9 mouse cellular contexts compared by ENCODE assay signal in the genomic region with DNA sequence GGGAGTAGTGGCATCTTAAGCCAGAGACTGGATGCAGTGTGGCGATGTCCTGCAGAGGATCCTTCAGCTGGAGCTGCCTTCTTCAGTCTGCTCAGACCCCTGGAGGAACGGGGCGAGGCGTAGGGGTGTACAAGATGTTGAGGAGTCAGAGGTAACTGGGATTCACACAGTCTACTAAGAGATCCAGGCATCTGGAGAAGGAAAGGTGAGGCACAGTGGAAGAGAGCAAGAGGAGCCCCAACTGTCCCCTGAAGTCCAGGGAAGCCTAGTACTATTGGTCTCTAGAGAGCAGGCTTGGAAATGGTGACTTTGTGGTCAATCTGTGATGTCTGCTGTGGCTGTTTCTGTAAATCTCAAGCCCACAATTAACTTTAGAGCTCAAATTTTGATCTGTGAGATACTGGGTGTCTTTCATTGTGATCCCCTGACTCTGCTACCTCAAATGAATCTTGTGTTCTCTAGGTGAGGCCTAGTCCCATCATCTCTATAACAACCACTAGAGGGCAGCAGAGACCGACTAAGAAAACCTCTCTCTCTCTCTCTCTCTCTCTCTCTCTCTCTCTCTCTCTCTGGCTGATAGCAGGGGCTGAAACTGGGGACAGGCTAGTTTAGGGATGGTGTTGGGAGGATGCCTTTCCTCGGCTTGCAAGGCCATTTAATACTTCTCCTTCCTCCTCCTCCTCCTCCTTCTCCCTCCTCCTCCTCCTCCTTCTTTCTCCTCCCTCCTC. TPM values are rescaled to one million over a fixed set of nuclear protein-coding genes. Genes with fewer than 3 reads are reported as not detected.
DNase-seq lines count a peak whose midpoint lies in the region; ATAC-seq lines count a peak whose summit lies in the region.
"Had no signal": no experiment of that assay in that cellular context is flagged by ENCODE, and none has a peak within 500 bp of the region (broad histone marks: within the 10 kb centered on the region; RNA-seq: fewer than 3 reads in every experiment).

No protein-coding gene starts in this region.

- peak; percentile 52 to 73 for DNase-seq in left cerebral cortex, postnatal 14 days (ENCODE audit: low spot score in 2 of 2)
- DNase-seq in left cerebral cortex, adult 11 months (ENCODE audit: low spot score): no peak
- DNase-seq in NIH3T3 (ENCODE audit: low read depth): peak; percentile 82
- DNase-seq in embryonic facial prominence, embryonic 11.5 days (ENCODE audit: low spot score): peak; percentile 76
- peak; percentile 87 for DNase-seq in hindbrain, embryonic 14.5 days (ENCODE audit: low spot score)
- peak; percentile 42 for DNase-seq in right cerebral cortex, postnatal 4 days
- DNase-seq in urinary bladder, adult 18-20 months (ENCODE audit: low spot score in 2 of 2): no peak

- ATAC-seq in embryonic facial prominence, embryonic 11.5 days (replicated peaks; ENCODE audit: insufficient number of reproducible peaks, low FRiP score, low TSS enrichment, low read depth): peak; percentile 67; the same call in 1 of the 2 replicates
- peak; percentile 78 for ATAC-seq in hindbrain, embryonic 14.5 days (ENCODE audit: low FRiP score)
- 0 out of 2 replicates have a peak, but pooled peaks have one; percentile 38 for ATAC-seq in lung, embryonic 16.5 days (ENCODE audit: low read depth)

- H3K36me3 ChIP-seq in embryonic facial prominence, embryonic 11.5 days (replicated peaks; ENCODE audit: control insufficient read depth, insufficient read depth, low read depth, low read length): no peaks in the 10 kb centered on the region
- no peaks in the 10 kb centered on the region for H3K36me3 ChIP-seq in hindbrain, embryonic 14.5 days (replicated peaks; ENCODE audit: control insufficient read depth, insufficient read depth)
- H3K36me3 ChIP-seq in lung, embryonic 16.5 days (ENCODE audit: control insufficient read depth, insufficient read depth, low read length): no peaks in the 10 kb centered on the region

- H3K4me2 ChIP-seq in embryonic facial prominence, embryonic 11.5 days (ENCODE audit: low read depth, low read length): no peak overlapping the region
- H3K4me2 ChIP-seq in hindbrain, embryonic 14.5 days (replicated peaks): no peak overlapping the region
- no peak overlapping the region for H3K4me2 ChIP-seq in lung, embryonic 16.5 days (ENCODE audit: low read depth, low read length)

- 62% methylated on average over 6 of the region's 6 CpGs for WGBS in embryonic facial prominence, embryonic 11.5 days
- WGBS in hindbrain, embryonic 14.5 days: 56% methylated on average over 6 of the region's 6 CpGs
- 52% methylated on average over 6 of the region's 6 CpGs for WGBS in lung, embryonic 16.5 days

- no peaks in the 10 kb centered on the region for H3K27me3 ChIP-seq in embryonic facial prominence, embryonic 11.5 days (ENCODE audit: control insufficient read depth, insufficient read depth, low read length)
- H3K27me3 ChIP-seq in hindbrain, embryonic 14.5 days (ENCODE audit: control insufficient read depth, insufficient read depth, low read length): no peaks in the 10 kb centered on the region
- H3K27me3 ChIP-seq in lung, embryonic 16.5 days (ENCODE audit: control insufficient read depth, insufficient read depth, low read depth, low read length): no peaks in the 10 kb centered on the region

- H3K4me3 ChIP-seq in embryonic facial prominence, embryonic 11.5 days (ENCODE audit: low read depth, low read length): no peak overlapping the region
- H3K4me3 ChIP-seq in hindbrain, embryonic 14.5 days (replicated peaks; ENCODE audit: low read length): no peak overlapping the region
- H3K4me3 ChIP-seq in lung, embryonic 16.5 days (ENCODE audit: low read length): no peak overlapping the region
- H3K4me3 ChIP-seq: megakaryocyte, embryonic 14.5 days had no signal

- H3K27ac ChIP-seq in embryonic facial prominence, embryonic 11.5 days (replicated peaks; ENCODE audit: low read depth, low read length): no peak overlapping the region
- H3K27ac ChIP-seq in hindbrain, embryonic 14.5 days: no peak overlapping the region
- no peak overlapping the region for H3K27ac ChIP-seq in lung, embryonic 16.5 days (ENCODE audit: low read length)

- no peak overlapping the region for H3K9ac ChIP-seq in embryonic facial prominence, embryonic 11.5 days (replicated peaks; ENCODE audit: low read length)
- H3K9ac ChIP-seq in hindbrain, embryonic 14.5 days: no peak overlapping the region
- no peak overlapping the region for H3K9ac ChIP-seq in lung, embryonic 16.5 days (ENCODE audit: low read length)

- no peaks in the 10 kb centered on the region for H3K4me1 ChIP-seq in embryonic facial prominence, embryonic 11.5 days (ENCODE audit: control insufficient read depth, insufficient read depth, low read length)
- H3K4me1 ChIP-seq in hindbrain, embryonic 14.5 days (replicated peaks; ENCODE audit: control insufficient read depth, insufficient read depth, low read length): no peaks in the 10 kb centered on the region
- H3K4me1 ChIP-seq in lung, embryonic 16.5 days (replicated peaks; ENCODE audit: control insufficient read depth, insufficient read depth, low read length): no peaks in the 10 kb centered on the region

- intact Hi-C loops in left cerebral cortex, postnatal 14 days (cut with DNase I): loop anchor here (5.0 kb wide), 1 partner anchor 1854 kb away; no protein-coding TSS in a partner anchor

- no peaks in the 10 kb centered on the region; the same call in 1 of the 2 replicates for H3K9me3 ChIP-seq in embryonic facial prominence, embryonic 11.5 days (replicated peaks; ENCODE audit: control insufficient read depth, low read length)
- no peaks in the 10 kb centered on the region for H3K9me3 ChIP-seq in hindbrain, embryonic 14.5 days (ENCODE audit: control insufficient read depth, low read length)
- no peaks in the 10 kb centered on the region for H3K9me3 ChIP-seq in lung, embryonic 16.5 days (ENCODE audit: control insufficient read depth, low read length)
- H3K9me3 ChIP-seq: megakaryocyte, embryonic 14.5 days had no signal

RNA-seq across cellular contexts. Expression of a gene that starts 50.8 kb away (rescaled TPM):
- 1 to 10 TPM; 2.5 to 3.9 TPM for total RNA-seq in left cerebral cortex, postnatal 14 days (2021)
- 0.86 and 1.3 TPM in 2 replicates for polyA plus RNA-seq in embryonic facial prominence, embryonic 11.5 days (2014; fragmentation: Nextera tagmentation; extraction: Ambion mirVana)
- 0.08 TPM in 1 of 2 replicates, not detected in the other for polyA plus RNA-seq in hindbrain, embryonic 14.5 days (2014; fragmentation: Nextera tagmentation; extraction: Ambion mirVana)
- polyA plus RNA-seq in lung, embryonic 16.5 days (2015; fragmentation: Nextera tagmentation; extraction: Ambion mirVana): 0.05 TPM in 1 of 2 replicates, not detected in the other

Comparison
In these comparisons a context has a peak if more than half of its experiments do, and no peak if none do; other contexts are left out.
1. DNase-seq: peak in left cerebral cortex, postnatal 14 days (2 of 2), NIH3T3 (single experiment), embryonic facial prominence, embryonic 11.5 days (single experiment), hindbrain, embryonic 14.5 days (single experiment) and right cerebral cortex, postnatal 4 days (single experiment); none in left cerebral cortex, adult 11 months (single experiment) and urinary bladder, adult 18-20 months (0 of 2).
2. Peak in every context shown above with its lines, with median percentiles within 50 percentile points of each other: ATAC-seq.